ENCODE assay signal across 12 mouse cellular contexts in the genomic region with DNA sequence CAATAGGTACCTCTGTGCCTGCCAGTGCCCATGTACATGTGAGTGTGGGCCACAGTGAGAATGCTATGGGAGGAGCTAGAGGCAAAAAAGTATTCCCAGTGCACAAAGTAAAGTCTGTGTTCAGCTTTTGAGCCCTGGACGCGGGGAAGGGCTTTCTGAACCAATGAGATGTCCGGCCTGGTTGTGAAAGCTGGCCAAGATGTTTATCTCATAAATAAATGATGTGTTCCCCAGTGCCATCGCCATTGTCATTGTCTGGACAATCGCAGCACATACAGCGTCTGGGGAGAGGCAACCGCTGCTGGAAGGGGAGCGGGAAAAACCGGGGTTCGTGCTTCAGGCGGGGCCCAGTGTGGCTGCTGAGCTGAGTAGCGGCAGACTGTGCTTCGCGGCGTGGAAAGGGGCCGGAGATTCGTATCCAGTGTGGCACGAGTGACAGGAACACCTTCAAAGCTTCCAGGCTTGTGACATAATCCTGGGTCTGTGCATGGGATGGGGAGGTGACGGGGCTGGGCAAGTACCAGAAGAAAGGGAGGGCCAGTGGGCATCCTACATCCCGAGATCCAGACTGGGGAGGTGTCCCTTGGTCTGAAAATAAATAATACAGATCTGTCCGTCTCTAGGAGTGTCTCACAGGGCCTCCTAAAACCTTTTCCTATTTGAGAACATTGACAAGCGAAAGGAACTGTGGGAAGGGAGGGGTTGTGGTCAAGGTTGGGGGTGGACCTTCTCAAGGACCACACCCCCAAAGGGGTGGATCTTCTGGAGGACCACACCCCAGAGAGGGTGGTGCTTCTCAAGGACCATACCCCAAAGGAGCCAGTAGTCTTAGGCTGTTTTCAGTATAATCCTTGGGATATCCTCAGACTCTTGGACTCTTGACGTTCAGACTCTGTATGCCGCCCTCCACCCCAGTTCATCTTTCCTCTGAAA. TPM values are rescaled to one million over a fixed set of nuclear protein-coding genes. Genes with fewer than 3 reads are reported as not detected.
DNase-seq lines count a peak whose midpoint lies in the region; ATAC-seq and TF ChIP-seq lines count a peak whose summit lies in the region.
"Had no signal": no experiment of that assay in that cellular context is flagged by ENCODE, and none has a peak within 500 bp of the region (broad histone marks: within the 10 kb centered on the region; RNA-seq: fewer than 3 reads in every experiment).

No protein-coding gene starts in this region.

- H3K27me3 ChIP-seq in liver, embryonic 14.5 days (ENCODE audit: control insufficient read depth, insufficient read depth, low read length) = no peaks in the 10 kb centered on the region
- H3K27me3 ChIP-seq: limb, embryonic 13.5 days had no signal

- no peak overlapping the region for H3K9ac ChIP-seq in liver, embryonic 14.5 days (replicated peaks)
- H3K9ac ChIP-seq: limb, embryonic 13.5 days had no signal

- no peaks in the 10 kb centered on the region for H3K9me3 ChIP-seq in liver, embryonic 14.5 days (ENCODE audit: control insufficient read depth, low read length)
- H3K9me3 ChIP-seq: limb, embryonic 13.5 days had no signal

- no peak for TF ChIP-seq CTCF in cortical plate, adult 2 months (IDR thresholded peaks at IDR 0.05; ENCODE audit: extremely low read depth, insufficient read depth, low read length)
- TF ChIP-seq CTCF in liver, embryonic 14.5 days (IDR thresholded peaks at IDR 0.05; ENCODE audit: low read depth) = no peak

- ATAC-seq in liver, embryonic 14.5 days (ENCODE audit: insufficient read depth) = no peak

- peak; percentile 57 for DNase-seq in layer of hippocampus, adult 11-12 months (ENCODE audit: low spot score)
- DNase-seq in layer of hippocampus, postnatal 10 days (ENCODE audit: low spot score in 2 of 2) = no peak
- peak; percentile 69 for DNase-seq in ES-CJ7 (ENCODE audit: low read depth, low spot score)
- peak in 2 of 3 experiments; percentile 31 to 52 for DNase-seq in liver, embryonic 14.5 days (ENCODE audit: low read depth in 3 of 3, low spot score in 3 of 3)
- no peak for DNase-seq in kidney, adult 8-10 months
- no peak for DNase-seq in natural killer cell, adult 2 months (ENCODE audit: low spot score in 2 of 2)
- DNase-seq: kidney, postnatal 25 days; right cerebral cortex, postnatal 4 days; thymus, postnatal 36 days had no signal

- TF ChIP-seq EP300 in liver, embryonic 14.5 days (IDR thresholded peaks at IDR 0.05; ENCODE audit: low read depth) = no peak

- TF ChIP-seq POLR2A in cortical plate, adult 2 months (IDR thresholded peaks at IDR 0.05; ENCODE audit: extremely low read depth, insufficient read depth, low read length) = no peak

- 57% methylated on average over 24 of the region's 24 CpGs for WGBS in liver, embryonic 14.5 days (ENCODE audit: insufficient replicate concordance)

- H3K4me2 ChIP-seq in liver, embryonic 14.5 days (ENCODE audit: low read depth) = no peak overlapping the region
- H3K4me2 ChIP-seq: limb, embryonic 13.5 days had no signal

- no peaks in the 10 kb centered on the region for H3K4me1 ChIP-seq in cortical plate, adult 2 months (ENCODE audit: control insufficient read depth, insufficient read depth, low read length)
- H3K4me1 ChIP-seq in liver, embryonic 14.5 days (replicated peaks; ENCODE audit: control insufficient read depth in 2 of 2, insufficient read depth in 2 of 2, low read length in 1 of 2) = no peaks in the 10 kb centered on the region

- H3K4me3 ChIP-seq in cortical plate, adult 2 months (ENCODE audit: insufficient read depth, low read length) = peak overlapping the region; percentile 8
- H3K4me3 ChIP-seq in liver, embryonic 14.5 days (ENCODE audit: insufficient read depth in 1 of 2, low read depth in 2 of 2, low read length in 2 of 2) = no peak overlapping the region
- H3K4me3 ChIP-seq: limb, embryonic 13.5 days had no signal

- H3K27ac ChIP-seq in cortical plate, adult 2 months (ENCODE audit: insufficient read depth, low read length) = peak overlapping the region; percentile 94
- no peak overlapping the region for H3K27ac ChIP-seq in liver, embryonic 14.5 days
- H3K27ac ChIP-seq: limb, embryonic 13.5 days had no signal

- H3K36me3 ChIP-seq in liver, embryonic 14.5 days (replicated peaks; ENCODE audit: control insufficient read depth, insufficient read depth, low read depth) = no peaks in the 10 kb centered on the region
- H3K36me3 ChIP-seq: limb, embryonic 13.5 days had no signal

RNA-seq across cellular contexts. Expression of gene Ldb3, which starts 2.5 kb away (rescaled TPM):
- 1 to 10 TPM; 1.9 to 2.0 TPM for total RNA-seq in layer of hippocampus, postnatal 10 days (2021)
- polyA plus RNA-seq in cortical plate, adult 2 months (2012; rRNA removed) = 5.4 and 6.1 TPM in 2 replicates
- polyA plus RNA-seq in liver, embryonic 14.5 days (2012; rRNA removed) = 0.03 and 0.07 TPM in 2 replicates
- 0.04 and 0.05 TPM in 2 replicates for polyA plus RNA-seq in liver, embryonic 14.5 days (2014; fragmentation: Nextera tagmentation; extraction: Ambion mirVana)

RNA-seq across cellular contexts. Expression of gene Opn4, which starts 8.9 kb away (rescaled TPM):
- not detected for total RNA-seq in layer of hippocampus, postnatal 10 days (2021)
- polyA plus RNA-seq in cortical plate, adult 2 months (2012; rRNA removed) = 0.04 TPM in 1 of 2 replicates, not detected in the other
- not detected in 2 replicates for polyA plus RNA-seq in liver, embryonic 14.5 days (2012; rRNA removed)
- polyA plus RNA-seq in liver, embryonic 14.5 days (2014; fragmentation: Nextera tagmentation; extraction: Ambion mirVana) = not detected in 2 replicates
- polyA plus RNA-seq: gonadal fat pad, adult 2 months; limb, embryonic 13.5 days had no signal

Comparison
In these comparisons a context has a peak if more than half of its experiments do, and no peak if none do; other contexts are left out.
1. DNase-seq: peak in layer of hippocampus, adult 11-12 months (single experiment), ES-CJ7 (single experiment) and liver, embryonic 14.5 days (2 of 3); none in layer of hippocampus, postnatal 10 days (0 of 2), kidney, adult 8-10 months (0 of 2) and natural killer cell, adult 2 months (0 of 2).